In the genomic region with DNA sequence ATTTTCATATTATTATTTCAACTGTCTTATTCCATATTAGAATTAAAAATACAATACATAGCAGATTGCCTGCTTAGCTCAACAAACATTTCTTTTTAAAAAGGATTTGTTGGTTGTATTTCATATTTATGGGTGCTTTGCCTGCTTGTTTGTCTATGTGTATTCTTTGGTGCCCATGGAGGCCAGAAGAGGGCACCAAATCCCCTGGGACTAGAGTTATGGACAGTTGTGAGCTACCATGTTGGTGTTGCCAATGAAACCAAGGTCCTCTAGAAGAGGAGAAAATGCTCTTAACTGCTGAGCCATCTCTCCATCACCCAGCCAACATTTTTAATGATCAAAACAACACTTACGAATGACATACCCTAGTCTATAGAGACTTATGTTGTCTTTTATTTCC, we compare ENCODE assay signal across 10 mouse cellular contexts.
DNase-seq lines count a peak whose midpoint lies in the region; TF ChIP-seq lines count a peak whose summit lies in the region.
"Had no signal": no experiment of that assay in that cellular context is flagged by ENCODE, and none has a peak within 500 bp of the region (broad histone marks: within the 10 kb centered on the region; RNA-seq: fewer than 3 reads in every experiment).

No protein-coding gene starts in this region.

- H3K4me3 ChIP-seq in lung, adult 2 months (replicated peaks; ENCODE audit: extremely low read depth, low read depth, low read length): no peak overlapping the region
- H3K4me3 ChIP-seq: lung, embryonic 15.5 days had no signal

- no peaks in the 10 kb centered on the region for H3K4me1 ChIP-seq in lung, adult 2 months (ENCODE audit: control insufficient read depth, insufficient read depth, low read length)
- H3K4me1 ChIP-seq: lung, embryonic 15.5 days had no signal

- peak; percentile 18; the same call in 1 of the 2 replicates for TF ChIP-seq CTCF in lung, adult 2 months (IDR thresholded peaks at IDR 0.05; ENCODE audit: insufficient read depth, low read length)

- 97% methylated on average over 1 of the region's 1 CpGs for WGBS in lung, adult 2 months

- DNase-seq in adrenal gland, adult 2 months: peak; percentile 13
- DNase-seq in adrenal gland, adult 8-10 months: no peak
- no peak for DNase-seq in lung, adult 2 months
- DNase-seq in lung, postnatal 4 days: no peak
- peak; percentile 40 for DNase-seq in c-Kit-positive CD71-positive TER-119-negative erythroid progenitor cells, embryonic 14.5 days (ENCODE audit: low read depth)
- DNase-seq in retina, postnatal 7 days (ENCODE audit: low read depth, low spot score): peak; percentile 8
- no peak for DNase-seq in spleen, postnatal 14 days (ENCODE audit: low spot score in 2 of 2)
- DNase-seq in urinary bladder, adult 18-20 months (ENCODE audit: low spot score in 2 of 2): no peak
- DNase-seq: heart, postnatal 4 days had no signal

- no peak for TF ChIP-seq POLR2A in lung, adult 2 months (IDR thresholded peaks at IDR 0.05; ENCODE audit: borderline replicate concordance, extremely low read depth, low read depth, low read length)

Comparison
In these comparisons a context has a peak if more than half of its experiments do, and no peak if none do; other contexts are left out.
1. DNase-seq: peak in adrenal gland, adult 2 months (single experiment), c-Kit-positive CD71-positive TER-119-negative erythroid progenitor cells, embryonic 14.5 days (single experiment) and retina, postnatal 7 days (single experiment); none in adrenal gland, adult 8-10 months (single experiment), lung, adult 2 months (single experiment), lung, postnatal 4 days (0 of 2), spleen, postnatal 14 days (0 of 2) and urinary bladder, adult 18-20 months (0 of 2).